Mouse (Mus musculus): Measurements from ENCODE around the gene Nup85. TPM values are rescaled to one million over a fixed set of nuclear protein-coding genes. Genes with fewer than 3 reads are reported as not detected.

Nup85 gene
- polyA plus RNA-seq, 1 experiment from 2014 or later, result 277 TPM

- Histone ChIP-seq H3K27ac (ENCODE audit: low read depth, low read length) (no peak overlapping the region), H3K9ac (ENCODE audit: low read depth, low read length) (no peak overlapping the region), H3K27me3 (replicated peaks; ENCODE audit: control insufficient read depth, insufficient read depth, low read length) (no peaks in the 10 kb centered on the region), H3K4me3 (ENCODE audit: low read depth, low read length) (no peak overlapping the region), H3K9me3 (ENCODE audit: control insufficient read depth, low read length) (no peaks in the 10 kb centered on the region), H3K36me3 (ENCODE audit: control insufficient read depth, insufficient read depth, low read length) (peaks cover 30% of the 10 kb centered on the region), H3K4me2 (no peak overlapping the region), H3K4me1 (replicated peaks; ENCODE audit: control insufficient read depth, insufficient read depth, low read length) (no peaks in the 10 kb centered on the region)
- DNase-seq (ENCODE audit: low spot score) (no peak), ATAC-seq (replicated peaks; ENCODE audit: low FRiP score) (no peak)
- WGBS, result 94% methylated on average over 7 of the region's 7 CpGs
Measured at GRCm38 (mm10) chr11:115619949-115620348, 55.7 kb downstream of the Nup85 start.

- DNase-seq (ENCODE audit: low spot score) (no peak), ATAC-seq (replicated peaks; ENCODE audit: low FRiP score) (no peak)
- no peaks in the 10 kb centered on the region for H3K27me3 ChIP-seq (replicated peaks; ENCODE audit: control insufficient read depth, insufficient read depth, low read length)
- no peaks in the 10 kb centered on the region for H3K9me3 ChIP-seq (ENCODE audit: control insufficient read depth, low read length)
- no peak overlapping the region for H3K9ac ChIP-seq (ENCODE audit: low read depth, low read length)
- peaks cover 21% of the 10 kb centered on the region for H3K36me3 ChIP-seq (ENCODE audit: control insufficient read depth, insufficient read depth, low read length)
- no peak overlapping the region for H3K27ac ChIP-seq (ENCODE audit: low read depth, low read length)
- H3K4me3 ChIP-seq (ENCODE audit: low read depth, low read length), result no peak overlapping the region
- H3K4me2 ChIP-seq, result no peak overlapping the region
- peaks cover 11% of the 10 kb centered on the region for H3K4me1 ChIP-seq (replicated peaks; ENCODE audit: control insufficient read depth, insufficient read depth, low read length)
- 80% methylated on average over 9 of the region's 9 CpGs for WGBS
Measured at GRCm38 (mm10) chr11:115623487-115624070, 59.3 kb downstream of the Nup85 start.

GRCm38 (mm10) chr11:115625877-115626276, 61.6 kb downstream of the Nup85 start:
- Histone ChIP-seq H3K9me3 (ENCODE audit: control insufficient read depth, low read length) (no peaks in the 10 kb centered on the region), H3K36me3 (ENCODE audit: control insufficient read depth, insufficient read depth, low read length) (peaks cover 13% of the 10 kb centered on the region), H3K27me3 (replicated peaks; ENCODE audit: control insufficient read depth, insufficient read depth, low read length) (no peaks in the 10 kb centered on the region), H3K27ac (ENCODE audit: low read depth, low read length) (no peak overlapping the region), H3K4me2 (no peak overlapping the region), H3K9ac (ENCODE audit: low read depth, low read length) (no peak overlapping the region), H3K4me1 (replicated peaks; ENCODE audit: control insufficient read depth, insufficient read depth, low read length) (peaks cover 13% of the 10 kb centered on the region), H3K4me3 (ENCODE audit: low read depth, low read length) (no peak overlapping the region)
- WGBS, result 89% methylated on average over 9 of the region's 9 CpGs
- no peak for ATAC-seq (replicated peaks; ENCODE audit: low FRiP score)
- DNase-seq (ENCODE audit: low spot score), result no peak

GRCm38 (mm10) chr11:115626824-115627616, 62.8 kb downstream of the Nup85 start:
- ATAC-seq (replicated peaks; ENCODE audit: low FRiP score) (no peak), DNase-seq (ENCODE audit: low spot score) (no peak)
- H3K27me3 ChIP-seq (replicated peaks; ENCODE audit: control insufficient read depth, insufficient read depth, low read length), result no peaks in the 10 kb centered on the region
- 45% methylated on average over 11 of the region's 11 CpGs for WGBS
- peak overlapping the region; percentile 94 for H3K4me2 ChIP-seq
- H3K27ac ChIP-seq (ENCODE audit: low read depth, low read length), result no peak overlapping the region
- no peaks in the 10 kb centered on the region for H3K9me3 ChIP-seq (ENCODE audit: control insufficient read depth, low read length)
- peaks cover 7% of the 10 kb centered on the region; the same call in 1 of the 2 replicates for H3K36me3 ChIP-seq (ENCODE audit: control insufficient read depth, insufficient read depth, low read length)
- peak overlapping the region; percentile 84 for H3K4me3 ChIP-seq (ENCODE audit: low read depth, low read length)
- H3K4me1 ChIP-seq (replicated peaks; ENCODE audit: control insufficient read depth, insufficient read depth, low read length), result peaks cover 17% of the 10 kb centered on the region
- peak overlapping the region; percentile 82 for H3K9ac ChIP-seq (ENCODE audit: low read depth, low read length)

GRCm38 (mm10) chr11:115627705-115628464, 63.7 kb downstream of the Nup85 start, which contains the start of gene Slc25a19:
Gene Slc25a19 (minus strand): TSS chr11:115628295.
- H3K9ac ChIP-seq (ENCODE audit: low read depth, low read length), result peak within 1 kb of the TSS; percentile 82
- H3K4me1 ChIP-seq (replicated peaks; ENCODE audit: control insufficient read depth, insufficient read depth, low read length), result peaks cover 17% of the 10 kb centered on the region
- peak; percentile 99 for ATAC-seq (replicated peaks; ENCODE audit: low FRiP score)
- H3K4me3 ChIP-seq (ENCODE audit: low read depth, low read length), result peak within 1 kb of the TSS; percentile 84
- WGBS, result under 1% methylated on average over 47 of the region's 47 CpGs
- no peaks in the 10 kb centered on the region for H3K9me3 ChIP-seq (ENCODE audit: control insufficient read depth, low read length)
- peak within 1 kb of the TSS; percentile 62 for H3K27ac ChIP-seq (ENCODE audit: low read depth, low read length)
- H3K27me3 ChIP-seq (replicated peaks; ENCODE audit: control insufficient read depth, insufficient read depth, low read length), result no peaks in the 10 kb centered on the region
- H3K4me2 ChIP-seq, result peak within 1 kb of the TSS; percentile 94
- peaks cover under 1% of the 10 kb centered on the region; the same call in 1 of the 2 replicates for H3K36me3 ChIP-seq (ENCODE audit: control insufficient read depth, insufficient read depth, low read length)
- DNase-seq (ENCODE audit: low spot score), result peak; percentile 96

GRCm38 (mm10) chr11:115628465-115629101, 64.3 kb downstream of the Nup85 start:
- H3K4me2 ChIP-seq, result peak overlapping the region; percentile 65
- H3K27ac ChIP-seq (ENCODE audit: low read depth, low read length), result peak overlapping the region; percentile 32; the same call in 1 of the 2 replicates
- ATAC-seq (replicated peaks; ENCODE audit: low FRiP score) (peak; percentile 13), DNase-seq (ENCODE audit: low spot score) (no peak)
- no peaks in the 10 kb centered on the region for H3K9me3 ChIP-seq (ENCODE audit: control insufficient read depth, low read length)
- no peaks in the 10 kb centered on the region for H3K36me3 ChIP-seq (ENCODE audit: control insufficient read depth, insufficient read depth, low read length)
- WGBS, result 42% methylated on average over 13 of the region's 13 CpGs
- H3K27me3 ChIP-seq (replicated peaks; ENCODE audit: control insufficient read depth, insufficient read depth, low read length), result no peaks in the 10 kb centered on the region
- H3K4me3 ChIP-seq (ENCODE audit: low read depth, low read length), result peak overlapping the region; percentile 84
- H3K9ac ChIP-seq (ENCODE audit: low read depth, low read length), result peak overlapping the region; percentile 64
- peaks cover 17% of the 10 kb centered on the region for H3K4me1 ChIP-seq (replicated peaks; ENCODE audit: control insufficient read depth, insufficient read depth, low read length)

GRCm38 (mm10) chr11:115629734-115630531, 65.7 kb downstream of the Nup85 start:
- no peak overlapping the region for H3K27ac ChIP-seq (ENCODE audit: low read depth, low read length)
- no peaks in the 10 kb centered on the region for H3K27me3 ChIP-seq (replicated peaks; ENCODE audit: control insufficient read depth, insufficient read depth, low read length)
- WGBS, result 75% methylated on average over 13 of the region's 13 CpGs
- DNase-seq (ENCODE audit: low spot score) (no peak), ATAC-seq (replicated peaks; ENCODE audit: low FRiP score) (no peak)
- no peaks in the 10 kb centered on the region for H3K36me3 ChIP-seq (ENCODE audit: control insufficient read depth, insufficient read depth, low read length)
- no peak overlapping the region for H3K4me3 ChIP-seq (ENCODE audit: low read depth, low read length)
- H3K9ac ChIP-seq (ENCODE audit: low read depth, low read length), result no peak overlapping the region
- no peak overlapping the region for H3K4me2 ChIP-seq
- H3K9me3 ChIP-seq (ENCODE audit: control insufficient read depth, low read length), result no peaks in the 10 kb centered on the region
- H3K4me1 ChIP-seq (replicated peaks; ENCODE audit: control insufficient read depth, insufficient read depth, low read length), result peaks cover 17% of the 10 kb centered on the region

All from liver, embryonic 11.5 days (tissue).